In the genomic region with DNA sequence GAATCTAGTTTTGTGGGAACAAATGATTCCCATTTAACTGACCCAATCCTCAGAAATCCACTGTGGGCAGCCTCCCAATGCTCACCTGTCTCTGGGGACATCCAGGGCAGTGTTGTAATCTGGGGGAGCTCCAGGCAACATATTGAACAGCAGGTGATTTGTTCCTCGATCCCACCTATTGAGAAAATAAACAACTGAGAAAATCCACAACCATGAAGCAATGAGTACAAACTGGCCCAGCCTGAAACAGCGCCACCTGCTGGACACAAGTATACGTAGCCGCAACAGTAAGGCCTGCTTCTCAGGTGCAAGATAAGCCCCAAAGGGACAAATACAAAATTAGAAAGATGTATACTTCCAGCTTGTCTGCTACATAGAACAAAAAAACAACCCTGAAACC, we compare ENCODE assay signal across 9 mouse cellular contexts. TPM values are rescaled to one million over a fixed set of nuclear protein-coding genes. Genes with fewer than 3 reads are reported as not detected.
DNase-seq lines count a peak whose midpoint lies in the region; ATAC-seq and TF ChIP-seq lines count a peak whose summit lies in the region.
"Had no signal": no experiment of that assay in that cellular context is flagged by ENCODE, and none has a peak within 500 bp of the region (broad histone marks: within the 10 kb centered on the region; RNA-seq: fewer than 3 reads in every experiment).

No protein-coding gene starts in this region.

- H3K4me1 ChIP-seq in hindbrain, embryonic 14.5 days (replicated peaks; ENCODE audit: control insufficient read depth, insufficient read depth, low read length), result no peaks in the 10 kb centered on the region
- no peaks in the 10 kb centered on the region for H3K4me1 ChIP-seq in hindbrain, embryonic 12.5 days
- no peaks in the 10 kb centered on the region for H3K4me1 ChIP-seq in kidney, postnatal 0 days (replicated peaks; ENCODE audit: insufficient read depth, low read length)
- no peaks in the 10 kb centered on the region for H3K4me1 ChIP-seq in midbrain, postnatal 0 days (ENCODE audit: insufficient read depth, low read length)

- POLR2A ChIA-PET in Patski (lab: Charles Lee), result no interaction called here

- TF ChIP-seq CTCF in C2C12 (IDR thresholded peaks at IDR 0.05; ENCODE audit: control insufficient read depth, insufficient read depth, insufficient read length), result peak; percentile 51
- TF ChIP-seq CTCF in Patski (IDR thresholded peaks at IDR 0.05), result peak; percentile 93
- TF ChIP-seq CTCF in kidney, postnatal 0 days (IDR thresholded peaks at IDR 0.05; ENCODE audit: low read depth), result peak; percentile 89
- peak; percentile 85 for TF ChIP-seq CTCF in midbrain, postnatal 0 days (IDR thresholded peaks at IDR 0.05)

- WGBS in hindbrain, embryonic 14.5 days, result 29% methylated on average over 4 of the region's 4 CpGs
- 37% methylated on average over 4 of the region's 4 CpGs for WGBS in hindbrain, embryonic 12.5 days
- WGBS in kidney, postnatal 0 days, result 46% methylated on average over 4 of the region's 4 CpGs
- WGBS in midbrain, postnatal 0 days, result 25% methylated on average over 4 of the region's 4 CpGs

- no peak for ATAC-seq in hindbrain, embryonic 14.5 days (ENCODE audit: low FRiP score)
- no peak for ATAC-seq in hindbrain, embryonic 12.5 days (ENCODE audit: low FRiP score)
- ATAC-seq in Patski, result no peak
- ATAC-seq in kidney, postnatal 0 days (replicated peaks; ENCODE audit: low FRiP score, low read depth), result no peak
- ATAC-seq in midbrain, postnatal 0 days (ENCODE audit: low FRiP score), result no peak

- peak; percentile 67 for DNase-seq in hindbrain, embryonic 14.5 days (ENCODE audit: low spot score)
- DNase-seq in Patski (ENCODE audit: low read depth, low spot score), result no peak
- DNase-seq in cerebellum, postnatal 36 days, result peak; percentile 76 to 83
- peak; percentile 63 for DNase-seq in kidney, postnatal 0 days (ENCODE audit: low spot score)
- DNase-seq in midbrain, postnatal 0 days (ENCODE audit: low spot score), result peak; percentile 60
- DNase-seq in thymus, postnatal 25 days, result peak; percentile 59

- in situ Hi-C loops in Patski (cut with MboI; ENCODE audit: low pct_unique_long_range_greater_than_20kb), result no loop called here

- no peak overlapping the region for H3K4me2 ChIP-seq in hindbrain, embryonic 14.5 days (replicated peaks)
- H3K4me2 ChIP-seq in hindbrain, embryonic 12.5 days (replicated peaks), result no peak overlapping the region
- H3K4me2 ChIP-seq in kidney, postnatal 0 days (ENCODE audit: low read length), result no peak overlapping the region
- H3K4me2 ChIP-seq in midbrain, postnatal 0 days (ENCODE audit: low read depth, low read length, poor library complexity, severe bottlenecking), result no peak overlapping the region

- H3K27me3 ChIP-seq in hindbrain, embryonic 14.5 days (ENCODE audit: control insufficient read depth, insufficient read depth, low read length), result no peaks in the 10 kb centered on the region
- H3K27me3 ChIP-seq in hindbrain, embryonic 12.5 days, result no peaks in the 10 kb centered on the region
- H3K27me3 ChIP-seq in C2C12 (ENCODE audit: control insufficient read depth, insufficient read depth, insufficient read length), result no peaks in the 10 kb centered on the region
- no peaks in the 10 kb centered on the region for H3K27me3 ChIP-seq in Patski
- H3K27me3 ChIP-seq in kidney, postnatal 0 days (ENCODE audit: insufficient read depth, low read length), result no peaks in the 10 kb centered on the region
- H3K27me3 ChIP-seq in midbrain, postnatal 0 days (ENCODE audit: insufficient read depth, low read length), result no peaks in the 10 kb centered on the region

- H3ac ChIP-seq in C2C12 (ENCODE audit: control insufficient read depth, insufficient read length, low read depth), result no peak overlapping the region

- no peak overlapping the region for H3K4me3 ChIP-seq in hindbrain, embryonic 14.5 days (replicated peaks; ENCODE audit: low read length)
- no peak overlapping the region for H3K4me3 ChIP-seq in hindbrain, embryonic 12.5 days
- H3K4me3 ChIP-seq in C2C12 (ENCODE audit: insufficient read depth, poor library complexity, severe bottlenecking), result no peak overlapping the region
- no peak overlapping the region for H3K4me3 ChIP-seq in kidney, postnatal 0 days (replicated peaks; ENCODE audit: low read depth, low read length)
- no peak overlapping the region for H3K4me3 ChIP-seq in midbrain, postnatal 0 days (ENCODE audit: low read depth, low read length)

- peaks cover 65% of the 10 kb centered on the region for H3K36me3 ChIP-seq in hindbrain, embryonic 14.5 days (replicated peaks; ENCODE audit: control insufficient read depth, insufficient read depth)
- H3K36me3 ChIP-seq in hindbrain, embryonic 12.5 days, result peaks cover 49% of the 10 kb centered on the region
- H3K36me3 ChIP-seq in C2C12 (ENCODE audit: control insufficient read depth, insufficient read depth), result peaks cover 29% of the 10 kb centered on the region
- H3K36me3 ChIP-seq in kidney, postnatal 0 days (ENCODE audit: insufficient read depth, low read length), result peaks cover 34% of the 10 kb centered on the region
- peaks cover 46% of the 10 kb centered on the region for H3K36me3 ChIP-seq in midbrain, postnatal 0 days (ENCODE audit: insufficient read depth, low read length)

- H3K79me2 ChIP-seq in C2C12 (ENCODE audit: control insufficient read depth, insufficient read depth), result no peaks in the 10 kb centered on the region

- H3K79me3 ChIP-seq in C2C12 (ENCODE audit: low read depth), result no peaks in the 10 kb centered on the region

- no peaks in the 10 kb centered on the region for H3K9me3 ChIP-seq in hindbrain, embryonic 14.5 days (ENCODE audit: control insufficient read depth, low read length)
- no peaks in the 10 kb centered on the region for H3K9me3 ChIP-seq in hindbrain, embryonic 12.5 days (replicated peaks)
- H3K9me3 ChIP-seq in kidney, postnatal 0 days (replicated peaks; ENCODE audit: low read length), result no peaks in the 10 kb centered on the region
- no peaks in the 10 kb centered on the region for H3K9me3 ChIP-seq in midbrain, postnatal 0 days (ENCODE audit: low read length)

- CTCF ChIA-PET in Patski (lab: Charles Lee), result interaction anchor here (1.1 to 5.5 kb wide), 7 partner anchors 11 to 399 kb away, joined by 3 to 53 read pairs (median 17); a partner anchor contains a TSS

- H3K27ac ChIP-seq in hindbrain, embryonic 14.5 days, result no peak overlapping the region
- no peak overlapping the region for H3K27ac ChIP-seq in hindbrain, embryonic 12.5 days
- no peak overlapping the region for H3K27ac ChIP-seq in kidney, postnatal 0 days
- no peak overlapping the region for H3K27ac ChIP-seq in midbrain, postnatal 0 days (ENCODE audit: low read depth, low read length)
- H3K27ac ChIP-seq: macrophage had no signal

- no peak overlapping the region for H3K9ac ChIP-seq in hindbrain, embryonic 14.5 days
- H3K9ac ChIP-seq in hindbrain, embryonic 12.5 days, result no peak overlapping the region
- no peak overlapping the region for H3K9ac ChIP-seq in kidney, postnatal 0 days (ENCODE audit: low read depth, low read length)
- H3K9ac ChIP-seq in midbrain, postnatal 0 days (replicated peaks; ENCODE audit: low read length, poor library complexity, severe bottlenecking), result no peak overlapping the region

TF ChIP-seq in C2C12, 6 proteins besides CTCF, POLR2A, EP300 and RAD21:
- TF ChIP-seq CEBPB (IDR thresholded peaks at IDR 0.05; ENCODE audit: low read depth) (peak; percentile 35), MAX (IDR thresholded peaks at IDR 0.05) (no peak)
TF ChIP-seq in C2C12: peak in this region for 1.

RNA-seq across cellular contexts. Expression of a gene that starts 10.6 kb away (rescaled TPM):
- 71.3 and 77.7 TPM in 2 replicates for polyA plus RNA-seq in hindbrain, embryonic 14.5 days (2014; fragmentation: Nextera tagmentation; extraction: Ambion mirVana)
- 84.7 and 86.7 TPM in 2 replicates for polyA plus RNA-seq in hindbrain, embryonic 12.5 days (2016; fragmentation: Nextera tagmentation; extraction: Ambion mirVana)
- polyA plus RNA-seq in C2C12 (2012; fragmentation: generic; extraction: Trizol), result 73.2 TPM
- polyA plus RNA-seq in Patski (2021), result 196 TPM
- 109 and 111 TPM in 2 replicates for polyA plus RNA-seq in kidney, postnatal 0 days (2015; fragmentation: Nextera tagmentation; extraction: Ambion mirVana)
- 42.7 and 57.2 TPM in 2 replicates for total RNA-seq in midbrain, postnatal 0 days (2014; rRNA removed)
- 74.1 and 74.7 TPM in 2 replicates for polyA plus RNA-seq in midbrain, postnatal 0 days (2015; fragmentation: Nextera tagmentation; extraction: Ambion mirVana)

RNA-seq across cellular contexts. Expression of a gene that starts 37.9 kb away (rescaled TPM):
- 4.8 and 6.7 TPM in 2 replicates for polyA plus RNA-seq in hindbrain, embryonic 14.5 days (2014; fragmentation: Nextera tagmentation; extraction: Ambion mirVana)
- polyA plus RNA-seq in hindbrain, embryonic 12.5 days (2016; fragmentation: Nextera tagmentation; extraction: Ambion mirVana), result 7.4 and 8.1 TPM in 2 replicates
- polyA plus RNA-seq in C2C12 (2012; fragmentation: generic; extraction: Trizol) (2.4 TPM), Patski (2021) (13.6 TPM)
- 7.6 and 9.9 TPM in 2 replicates for polyA plus RNA-seq in kidney, postnatal 0 days (2015; fragmentation: Nextera tagmentation; extraction: Ambion mirVana)
- 10.8 and 12.1 TPM in 2 replicates for total RNA-seq in midbrain, postnatal 0 days (2014; rRNA removed)
- polyA plus RNA-seq in midbrain, postnatal 0 days (2015; fragmentation: Nextera tagmentation; extraction: Ambion mirVana), result 4.7 and 4.9 TPM in 2 replicates

RNA-seq across cellular contexts. Expression of a gene that starts 57.1 kb away (rescaled TPM):
- polyA plus RNA-seq in hindbrain, embryonic 14.5 days (2014; fragmentation: Nextera tagmentation; extraction: Ambion mirVana), result 0.08 and 0.38 TPM in 2 replicates
- 0.09 and 0.51 TPM in 2 replicates for polyA plus RNA-seq in hindbrain, embryonic 12.5 days (2016; fragmentation: Nextera tagmentation; extraction: Ambion mirVana)
- polyA plus RNA-seq in C2C12 (2012; fragmentation: generic; extraction: Trizol), result 0.15 TPM
- polyA plus RNA-seq in Patski (2021), result not detected
- 0.20 TPM in 1 of 2 replicates, not detected in the other for polyA plus RNA-seq in kidney, postnatal 0 days (2015; fragmentation: Nextera tagmentation; extraction: Ambion mirVana)
- total RNA-seq in midbrain, postnatal 0 days (2014; rRNA removed), result 0.52 TPM in 1 of 2 replicates, not detected in the other
- 0.11 and 0.51 TPM in 2 replicates for polyA plus RNA-seq in midbrain, postnatal 0 days (2015; fragmentation: Nextera tagmentation; extraction: Ambion mirVana)
- polyA plus RNA-seq: macrophage had no signal
